Mouse (Mus musculus): ENCODE results near the gene Tmem131l. TPM values are rescaled to one million over a fixed set of nuclear protein-coding genes. Genes with fewer than 3 reads are reported as not detected.
"Not testable (repeated sequence)": the region's sequence is repeated elsewhere in the genome, so short reads cannot be mapped to it uniquely, and the experiment has no call there.

Tmem131l gene
- polyA plus RNA-seq, 1 experiment from 2014 or later: 9.6 TPM

DNA sequence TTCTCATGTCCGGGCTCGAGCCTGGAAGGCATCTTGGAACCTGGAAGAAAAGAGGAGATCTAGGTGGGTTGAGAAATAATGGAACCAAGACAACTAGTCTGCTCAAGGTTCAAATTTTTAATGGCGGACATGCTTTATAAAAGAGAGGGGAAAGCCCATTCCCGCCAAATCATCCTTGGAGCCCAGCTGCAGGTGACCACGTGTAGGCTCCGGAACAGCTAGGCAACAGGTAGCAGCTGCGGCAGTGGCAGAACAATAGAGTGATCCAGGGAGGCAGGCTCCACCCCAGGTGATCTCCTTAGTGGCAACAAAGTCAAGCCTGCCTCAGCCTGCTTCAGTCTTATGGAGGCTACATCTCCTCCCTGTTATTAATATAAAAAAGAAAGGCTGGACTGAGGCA is 168.4 kb downstream of the Tmem131l start:
- not testable (repeated sequence) for H3K4me1 ChIP-seq (replicated peaks; ENCODE audit: control insufficient read depth, insufficient read depth, low read length); H3K27ac ChIP-seq (ENCODE audit: low read depth, low read length); H3K27me3 ChIP-seq (replicated peaks; ENCODE audit: control insufficient read depth, insufficient read depth, low read length); H3K9ac ChIP-seq (ENCODE audit: low read depth, low read length); ATAC-seq; H3K36me3 ChIP-seq (ENCODE audit: control insufficient read depth, insufficient read depth); H3K4me2 ChIP-seq (replicated peaks; ENCODE audit: low read depth); H3K4me3 ChIP-seq (ENCODE audit: low read depth, low read length); H3K9me3 ChIP-seq (ENCODE audit: control insufficient read depth)
- 92% methylated on average over 7 of the region's 7 CpGs for WGBS

DNA sequence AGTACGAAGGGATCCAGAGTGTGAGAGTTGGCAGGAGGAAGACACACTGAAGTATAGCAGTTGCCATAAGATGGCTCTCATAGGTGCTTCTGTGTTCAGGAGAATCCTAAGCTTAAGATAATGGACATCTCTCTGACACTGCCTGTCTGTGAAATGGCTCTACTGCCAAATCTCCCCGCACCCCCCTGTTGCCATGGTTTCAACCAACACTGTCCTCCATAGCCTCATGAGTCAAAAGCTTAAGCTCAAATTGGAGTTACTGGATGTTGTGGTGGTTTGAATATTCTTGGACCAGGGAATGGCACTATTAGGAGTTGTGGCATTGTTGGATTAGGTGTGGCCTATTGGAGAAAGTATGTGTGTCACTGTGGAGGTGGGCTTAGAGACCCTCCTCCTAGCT is 170.2 kb downstream of the Tmem131l start:
- Histone ChIP-seq H3K36me3 (ENCODE audit: control insufficient read depth, insufficient read depth) (no peaks in the 10 kb centered on the region), H3K4me2 (replicated peaks; ENCODE audit: low read depth) (no peak overlapping the region), H3K27ac (ENCODE audit: low read depth, low read length) (no peak overlapping the region), H3K4me3 (ENCODE audit: low read depth, low read length) (no peak overlapping the region), H3K4me1 (replicated peaks; ENCODE audit: control insufficient read depth, insufficient read depth, low read length) (no peaks in the 10 kb centered on the region), H3K27me3 (replicated peaks; ENCODE audit: control insufficient read depth, insufficient read depth, low read length) (no peaks in the 10 kb centered on the region), H3K9ac (ENCODE audit: low read depth, low read length) (no peak overlapping the region), H3K9me3 (ENCODE audit: control insufficient read depth) (no peaks in the 10 kb centered on the region)
- 97% methylated on average over 2 of the region's 2 CpGs for WGBS
- ATAC-seq: no peak
- TF ChIP-seq CTCF (IDR thresholded peaks at IDR 0.05; ENCODE audit: low read depth): no peak

DNA sequence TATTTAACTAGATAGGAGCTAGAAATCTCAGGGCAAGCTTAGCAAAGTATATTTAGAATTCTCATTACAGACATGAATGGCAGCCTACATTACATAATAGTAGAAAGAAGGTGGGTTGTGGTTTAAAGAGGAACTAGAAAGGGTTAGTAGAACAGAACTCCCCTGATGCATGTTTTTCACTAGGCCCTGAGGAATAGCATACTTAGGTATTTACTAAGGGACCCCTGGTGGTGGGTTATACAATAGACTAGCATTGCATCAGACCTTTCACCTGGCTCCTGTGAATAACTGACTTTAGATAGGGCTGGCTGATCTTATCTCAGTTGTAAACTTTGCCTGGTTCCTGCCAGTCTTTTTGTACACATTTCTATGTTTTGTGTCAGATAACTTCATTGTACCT is 172.9 kb downstream of the Tmem131l start:
- not testable (repeated sequence) for H3K4me1 ChIP-seq (replicated peaks; ENCODE audit: control insufficient read depth, insufficient read depth, low read length); H3K27ac ChIP-seq (ENCODE audit: low read depth, low read length); H3K27me3 ChIP-seq (replicated peaks; ENCODE audit: control insufficient read depth, insufficient read depth, low read length); H3K9me3 ChIP-seq (ENCODE audit: control insufficient read depth); ATAC-seq; H3K4me3 ChIP-seq (ENCODE audit: low read depth, low read length); H3K9ac ChIP-seq (ENCODE audit: low read depth, low read length); H3K36me3 ChIP-seq (ENCODE audit: control insufficient read depth, insufficient read depth); H3K4me2 ChIP-seq (replicated peaks; ENCODE audit: low read depth)

DNA sequence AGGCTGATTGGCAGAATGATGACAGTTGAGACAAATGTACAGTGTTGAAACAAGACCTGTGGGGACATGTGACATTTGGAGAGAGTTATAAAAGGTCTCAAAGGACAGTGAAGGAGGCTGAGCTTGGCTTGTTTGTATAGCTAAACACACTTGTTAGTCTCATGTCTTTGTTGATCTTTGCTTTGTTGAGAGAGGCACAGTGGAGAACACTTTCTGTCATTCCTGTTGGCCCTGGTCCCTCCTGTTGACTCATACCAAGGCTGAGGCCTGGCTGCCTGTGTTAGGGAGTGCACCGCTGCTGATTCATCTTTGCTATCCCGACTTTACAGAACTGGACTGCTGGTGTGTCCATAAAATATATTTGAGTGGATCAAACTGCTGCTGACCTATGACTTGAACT is 174.8 kb downstream of the Tmem131l start:
- Histone ChIP-seq H3K4me1 (replicated peaks; ENCODE audit: control insufficient read depth, insufficient read depth, low read length) (no peaks in the 10 kb centered on the region), H3K4me2 (replicated peaks; ENCODE audit: low read depth) (no peak overlapping the region), H3K4me3 (ENCODE audit: low read depth, low read length) (no peak overlapping the region), H3K36me3 (ENCODE audit: control insufficient read depth, insufficient read depth) (no peaks in the 10 kb centered on the region), H3K27me3 (replicated peaks; ENCODE audit: control insufficient read depth, insufficient read depth, low read length) (no peaks in the 10 kb centered on the region), H3K9ac (ENCODE audit: low read depth, low read length) (no peak overlapping the region), H3K9me3 (ENCODE audit: control insufficient read depth) (no peaks in the 10 kb centered on the region), H3K27ac (ENCODE audit: low read depth, low read length) (no peak overlapping the region)
- 58% methylated on average over 2 of the region's 2 CpGs for WGBS
- no peak for TF ChIP-seq CTCF (IDR thresholded peaks at IDR 0.05; ENCODE audit: low read depth)
- ATAC-seq: peak; percentile 53; the same call in 1 of the 2 replicates

DNA sequence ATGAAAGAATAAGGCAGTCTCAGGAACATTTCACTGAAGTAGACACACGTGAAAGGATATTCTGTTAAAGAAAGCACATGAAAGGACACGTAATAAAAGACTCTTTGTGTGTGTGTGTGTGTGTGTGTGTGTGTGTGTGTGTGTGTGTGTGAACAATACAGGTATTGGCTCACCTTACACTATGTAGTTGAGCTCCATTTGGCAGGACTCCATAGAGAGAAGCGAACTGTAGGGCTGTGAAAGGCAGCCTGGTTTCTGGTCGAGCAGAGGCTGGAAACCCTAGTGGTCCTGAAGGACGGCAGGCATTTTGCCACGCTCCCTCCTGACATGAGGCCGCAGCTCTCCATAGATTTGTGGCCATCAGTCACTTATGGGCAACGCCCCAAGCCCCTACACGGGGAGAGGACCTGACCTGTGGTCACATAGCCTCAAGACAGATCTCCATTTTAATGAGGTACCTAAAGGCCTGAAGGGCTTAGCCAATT is 175.9 kb downstream of the Tmem131l start:
- Histone ChIP-seq H3K4me3 (ENCODE audit: low read depth, low read length) (no peak overlapping the region), H3K9ac (ENCODE audit: low read depth, low read length) (no peak overlapping the region), H3K27ac (ENCODE audit: low read depth, low read length) (no peak overlapping the region), H3K27me3 (replicated peaks; ENCODE audit: control insufficient read depth, insufficient read depth, low read length) (no peaks in the 10 kb centered on the region), H3K4me1 (replicated peaks; ENCODE audit: control insufficient read depth, insufficient read depth, low read length) (no peaks in the 10 kb centered on the region), H3K4me2 (replicated peaks; ENCODE audit: low read depth) (no peak overlapping the region), H3K36me3 (ENCODE audit: control insufficient read depth, insufficient read depth) (no peaks in the 10 kb centered on the region), H3K9me3 (ENCODE audit: control insufficient read depth) (no peaks in the 10 kb centered on the region)
- no peak for ATAC-seq
- TF ChIP-seq CTCF (IDR thresholded peaks at IDR 0.05; ENCODE audit: low read depth): no peak
- 84% methylated on average over 9 of the region's 9 CpGs for WGBS

DNA sequence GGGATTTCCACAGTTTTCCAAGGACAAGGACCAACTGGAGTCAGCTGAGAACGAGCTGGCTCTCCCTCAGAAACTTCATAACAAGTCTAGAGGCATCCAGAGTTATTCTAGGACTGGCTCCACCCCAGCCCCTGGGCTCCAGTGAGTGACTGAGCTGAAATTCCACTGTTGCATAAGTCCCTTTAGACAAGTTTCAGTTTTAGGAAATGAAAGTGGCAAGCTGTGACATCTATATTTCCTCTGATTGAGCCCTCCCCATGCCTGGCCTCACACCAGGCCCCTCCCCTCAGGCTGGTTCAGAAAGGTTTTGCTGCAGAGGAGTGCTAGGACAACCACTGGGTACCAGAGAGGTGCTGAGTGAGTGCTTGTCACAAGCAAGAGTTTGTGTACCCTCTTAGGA is 177.0 kb downstream of the Tmem131l start:
- peak overlapping the region; percentile 41; the same call in 1 of the 2 replicates for H3K27ac ChIP-seq (ENCODE audit: low read depth, low read length)
- ATAC-seq: 0 out of 2 replicates have a peak, but pooled peaks have one; percentile 16
- H3K36me3 ChIP-seq (ENCODE audit: control insufficient read depth, insufficient read depth): no peaks in the 10 kb centered on the region
- no peaks in the 10 kb centered on the region for H3K9me3 ChIP-seq (ENCODE audit: control insufficient read depth)
- no peaks in the 10 kb centered on the region for H3K27me3 ChIP-seq (replicated peaks; ENCODE audit: control insufficient read depth, insufficient read depth, low read length)
- no peak overlapping the region for H3K9ac ChIP-seq (ENCODE audit: low read depth, low read length)
- H3K4me2 ChIP-seq (replicated peaks; ENCODE audit: low read depth): no peak overlapping the region
- H3K4me1 ChIP-seq (replicated peaks; ENCODE audit: control insufficient read depth, insufficient read depth, low read length): no peaks in the 10 kb centered on the region
- no peak for TF ChIP-seq CTCF (IDR thresholded peaks at IDR 0.05; ENCODE audit: low read depth)
- WGBS: 7% methylated on average over 1 of the region's 1 CpGs
- H3K4me3 ChIP-seq (ENCODE audit: low read depth, low read length): no peak overlapping the region

DNA sequence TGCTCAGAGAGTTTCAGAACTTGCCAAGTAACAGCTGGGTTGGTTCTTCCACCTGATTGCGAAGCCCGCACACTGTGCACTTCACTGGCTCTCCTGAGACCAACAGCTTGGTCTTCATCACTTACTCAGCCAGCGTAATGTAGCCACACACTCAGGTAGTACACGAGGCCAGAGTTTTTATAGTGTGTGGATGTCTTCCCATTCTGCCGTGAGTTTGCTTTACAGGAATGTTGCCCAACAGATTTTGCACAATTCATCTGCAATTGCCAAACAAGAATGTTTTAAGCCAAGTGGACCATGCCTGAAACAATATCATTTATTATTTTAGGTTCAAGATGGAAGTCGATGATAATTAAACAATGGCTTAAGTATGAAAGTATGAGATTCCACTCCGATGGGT is 180.4 kb downstream of the Tmem131l start:
- H3K9me3 ChIP-seq (ENCODE audit: control insufficient read depth): no peaks in the 10 kb centered on the region
- 87% methylated on average over 7 of the region's 7 CpGs for WGBS
- no peak overlapping the region for H3K4me2 ChIP-seq (replicated peaks; ENCODE audit: low read depth)
- no peaks in the 10 kb centered on the region for H3K27me3 ChIP-seq (replicated peaks; ENCODE audit: control insufficient read depth, insufficient read depth, low read length)
- no peak for TF ChIP-seq CTCF (IDR thresholded peaks at IDR 0.05; ENCODE audit: low read depth)
- H3K27ac ChIP-seq (ENCODE audit: low read depth, low read length): no peak overlapping the region
- no peak for ATAC-seq
- H3K4me1 ChIP-seq (replicated peaks; ENCODE audit: control insufficient read depth, insufficient read depth, low read length): no peaks in the 10 kb centered on the region
- H3K4me3 ChIP-seq (ENCODE audit: low read depth, low read length): no peak overlapping the region
- no peaks in the 10 kb centered on the region for H3K36me3 ChIP-seq (ENCODE audit: control insufficient read depth, insufficient read depth)
- no peak overlapping the region for H3K9ac ChIP-seq (ENCODE audit: low read depth, low read length)

Measured in intestine, postnatal 0 days (tissue).